Comparison of ENCODE assay signal across 10 mouse cellular contexts in genomic region chr10:63156919-63157318, GRCm38 (mm10). TPM values are rescaled to one million over a fixed set of nuclear protein-coding genes. Genes with fewer than 3 reads are reported as not detected.
DNase-seq lines count a peak whose midpoint lies in the region; ATAC-seq and TF ChIP-seq lines count a peak whose summit lies in the region.
"Had no signal": no experiment of that assay in that cellular context is flagged by ENCODE, and none has a peak within 500 bp of the region (broad histone marks: within the 10 kb centered on the region; RNA-seq: fewer than 3 reads in every experiment).

No protein-coding gene starts in this region.

- 0 out of 2 replicates have a peak, but pooled peaks have one; percentile 47 for ATAC-seq in embryonic facial prominence, embryonic 15.5 days (ENCODE audit: insufficient number of reproducible peaks, low FRiP score, low TSS enrichment, low read depth)
- ATAC-seq in midbrain, embryonic 14.5 days (ENCODE audit: low FRiP score, low TSS enrichment) = no peak
- no peak for ATAC-seq in liver, embryonic 11.5 days (replicated peaks; ENCODE audit: low FRiP score)
- ATAC-seq: Patski had no signal

- TF ChIP-seq CTCF in layer of hippocampus, adult 2 months (conservative IDR thresholded peaks at IDR 0.05) = no peak

- H3K27ac ChIP-seq in embryonic facial prominence, embryonic 15.5 days (replicated peaks) = no peak overlapping the region
- peak overlapping the region; percentile 7; the same call in 1 of the 2 replicates for H3K27ac ChIP-seq in layer of hippocampus, adult 2 months
- H3K27ac ChIP-seq in midbrain, embryonic 14.5 days (replicated peaks; ENCODE audit: low read depth, low read length) = no peak overlapping the region
- no peak overlapping the region for H3K27ac ChIP-seq in liver, embryonic 11.5 days (ENCODE audit: low read depth, low read length)

- no peaks in the 10 kb centered on the region for H3K4me1 ChIP-seq in embryonic facial prominence, embryonic 15.5 days
- no peaks in the 10 kb centered on the region for H3K4me1 ChIP-seq in midbrain, embryonic 14.5 days (ENCODE audit: control insufficient read depth, insufficient read depth, low read length)
- peaks cover 8% of the 10 kb centered on the region for H3K4me1 ChIP-seq in liver, embryonic 11.5 days (replicated peaks; ENCODE audit: control insufficient read depth, insufficient read depth, low read length)

- no peaks in the 10 kb centered on the region for H3K9me3 ChIP-seq in embryonic facial prominence, embryonic 15.5 days (replicated peaks)
- H3K9me3 ChIP-seq in midbrain, embryonic 14.5 days (ENCODE audit: control insufficient read depth, low read length) = no peaks in the 10 kb centered on the region
- no peaks in the 10 kb centered on the region for H3K9me3 ChIP-seq in liver, embryonic 11.5 days (ENCODE audit: control insufficient read depth, low read length)

- 47% methylated on average over 4 of the region's 4 CpGs for WGBS in embryonic facial prominence, embryonic 15.5 days
- WGBS in midbrain, embryonic 14.5 days = 77% methylated on average over 4 of the region's 4 CpGs
- WGBS in liver, embryonic 11.5 days = 68% methylated on average over 4 of the region's 4 CpGs

- no peak overlapping the region for H3K4me2 ChIP-seq in embryonic facial prominence, embryonic 15.5 days (replicated peaks)
- no peak overlapping the region for H3K4me2 ChIP-seq in midbrain, embryonic 14.5 days (ENCODE audit: low read length)
- no peak overlapping the region for H3K4me2 ChIP-seq in liver, embryonic 11.5 days

- no peaks in the 10 kb centered on the region for H3K36me3 ChIP-seq in embryonic facial prominence, embryonic 15.5 days
- H3K36me3 ChIP-seq in midbrain, embryonic 14.5 days (ENCODE audit: control insufficient read depth, insufficient read depth, low read length) = no peaks in the 10 kb centered on the region
- no peaks in the 10 kb centered on the region for H3K36me3 ChIP-seq in liver, embryonic 11.5 days (ENCODE audit: control insufficient read depth, insufficient read depth, low read length)

- H3K9ac ChIP-seq in embryonic facial prominence, embryonic 15.5 days = no peak overlapping the region
- H3K9ac ChIP-seq in midbrain, embryonic 14.5 days (replicated peaks; ENCODE audit: low read length) = no peak overlapping the region
- no peak overlapping the region for H3K9ac ChIP-seq in liver, embryonic 11.5 days (ENCODE audit: low read depth, low read length)

- H3K4me3 ChIP-seq in embryonic facial prominence, embryonic 15.5 days (replicated peaks) = no peak overlapping the region
- no peak overlapping the region for H3K4me3 ChIP-seq in layer of hippocampus, adult 2 months
- no peak overlapping the region for H3K4me3 ChIP-seq in midbrain, embryonic 14.5 days (replicated peaks; ENCODE audit: low read depth, low read length)
- H3K4me3 ChIP-seq in liver, embryonic 11.5 days (ENCODE audit: low read depth, low read length) = no peak overlapping the region
- H3K4me3 ChIP-seq: erythroblast, embryonic 14.5 days had no signal

- no peaks in the 10 kb centered on the region for H3K27me3 ChIP-seq in embryonic facial prominence, embryonic 15.5 days
- no peaks in the 10 kb centered on the region for H3K27me3 ChIP-seq in midbrain, embryonic 14.5 days (ENCODE audit: control insufficient read depth, insufficient read depth, low read length)
- H3K27me3 ChIP-seq in liver, embryonic 11.5 days (replicated peaks; ENCODE audit: control insufficient read depth, insufficient read depth, low read length) = no peaks in the 10 kb centered on the region

- peak; percentile 98 for DNase-seq in heart, adult 11 months
- peak; percentile 78 to 80 for DNase-seq in layer of hippocampus, adult 2 months (ENCODE audit: low spot score in 2 of 2)
- DNase-seq in lung, postnatal 36 days = peak; percentile 63
- no peak for DNase-seq in midbrain, embryonic 14.5 days
- no peak for DNase-seq in liver, embryonic 11.5 days (ENCODE audit: low spot score)
- DNase-seq in spleen, postnatal 4 days (ENCODE audit: low spot score in 2 of 2) = no peak
- DNase-seq in natural killer cell, adult 2 months (ENCODE audit: low spot score in 2 of 2) = no peak

RNA-seq across cellular contexts. Expression of gene Mypn, which starts 46.8 kb away (rescaled TPM):
- polyA plus RNA-seq in embryonic facial prominence, embryonic 15.5 days (2015; fragmentation: Nextera tagmentation; extraction: Ambion mirVana) = 4.1 and 4.4 TPM in 2 replicates
- total RNA-seq in layer of hippocampus, adult 2 months (2021) = 1 to 10 TPM; 1.5 to 1.6 TPM
- 0.12 and 0.64 TPM in 2 replicates for polyA plus RNA-seq in midbrain, embryonic 14.5 days (2014; fragmentation: Nextera tagmentation; extraction: Ambion mirVana)
- 0.16 and 0.30 TPM in 2 replicates for polyA plus RNA-seq in liver, embryonic 11.5 days (2014; fragmentation: Nextera tagmentation; extraction: Ambion mirVana)
- polyA plus RNA-seq: erythroblast, embryonic 14.5 days; Patski had no signal

RNA-seq across cellular contexts. Expression of gene Atoh7, which starts 57.5 kb away (rescaled TPM):
- polyA plus RNA-seq in embryonic facial prominence, embryonic 15.5 days (2015; fragmentation: Nextera tagmentation; extraction: Ambion mirVana) = 0.24 and 0.32 TPM in 2 replicates
- total RNA-seq in layer of hippocampus, adult 2 months (2021) = 1 to 10 TPM; 1.7 to 2.0 TPM
- 1.4 and 2.5 TPM in 2 replicates for polyA plus RNA-seq in midbrain, embryonic 14.5 days (2014; fragmentation: Nextera tagmentation; extraction: Ambion mirVana)
- not detected in 2 replicates for polyA plus RNA-seq in liver, embryonic 11.5 days (2014; fragmentation: Nextera tagmentation; extraction: Ambion mirVana)
- polyA plus RNA-seq: erythroblast, embryonic 14.5 days; Patski had no signal

Comparison
In these comparisons a context has a peak if more than half of its experiments do, and no peak if none do; other contexts are left out.
1. DNase-seq: peak in heart, adult 11 months (single experiment), layer of hippocampus, adult 2 months (2 of 2) and lung, postnatal 36 days (single experiment); none in midbrain, embryonic 14.5 days (single experiment), liver, embryonic 11.5 days (single experiment), spleen, postnatal 4 days (0 of 2) and natural killer cell, adult 2 months (0 of 2).